Mouse (Mus musculus) frontal cortex, postnatal 25 days (tissue): Measurements from ENCODE around the gene Polr2g.
"Not testable (repeated sequence)": the region's sequence is repeated elsewhere in the genome, so short reads cannot be mapped to it uniquely, and the experiment has no call there.

Experiments
- DNase-seq, 2 experiments: peaks; one replicate each; pipeline ENCODE4 v3.0.0; 2022; ENCODE audit warnings: low spot score in 2 of 2

Polr2g gene

GRCm38 (mm10) chr19:8798264-8798946 is at the start of gene Polr2g:
Gene Polr2g, minus strand, starts transcription at chr19:8798577.
- peak; percentile 77 for DNase-seq

GRCm38 (mm10) chr19:8844371-8845129 is 46.2 kb upstream of the Polr2g start:
- peak; percentile 68 to 81 for DNase-seq

GRCm38 (mm10) chr19:8842961-8843360 is 44.6 kb upstream of the Polr2g start:
- DNase-seq, result no peak

- no peak for DNase-seq
Observed at GRCm38 (mm10) chr19:8841012-8841411, 42.6 kb upstream of the Polr2g start.

DNA sequence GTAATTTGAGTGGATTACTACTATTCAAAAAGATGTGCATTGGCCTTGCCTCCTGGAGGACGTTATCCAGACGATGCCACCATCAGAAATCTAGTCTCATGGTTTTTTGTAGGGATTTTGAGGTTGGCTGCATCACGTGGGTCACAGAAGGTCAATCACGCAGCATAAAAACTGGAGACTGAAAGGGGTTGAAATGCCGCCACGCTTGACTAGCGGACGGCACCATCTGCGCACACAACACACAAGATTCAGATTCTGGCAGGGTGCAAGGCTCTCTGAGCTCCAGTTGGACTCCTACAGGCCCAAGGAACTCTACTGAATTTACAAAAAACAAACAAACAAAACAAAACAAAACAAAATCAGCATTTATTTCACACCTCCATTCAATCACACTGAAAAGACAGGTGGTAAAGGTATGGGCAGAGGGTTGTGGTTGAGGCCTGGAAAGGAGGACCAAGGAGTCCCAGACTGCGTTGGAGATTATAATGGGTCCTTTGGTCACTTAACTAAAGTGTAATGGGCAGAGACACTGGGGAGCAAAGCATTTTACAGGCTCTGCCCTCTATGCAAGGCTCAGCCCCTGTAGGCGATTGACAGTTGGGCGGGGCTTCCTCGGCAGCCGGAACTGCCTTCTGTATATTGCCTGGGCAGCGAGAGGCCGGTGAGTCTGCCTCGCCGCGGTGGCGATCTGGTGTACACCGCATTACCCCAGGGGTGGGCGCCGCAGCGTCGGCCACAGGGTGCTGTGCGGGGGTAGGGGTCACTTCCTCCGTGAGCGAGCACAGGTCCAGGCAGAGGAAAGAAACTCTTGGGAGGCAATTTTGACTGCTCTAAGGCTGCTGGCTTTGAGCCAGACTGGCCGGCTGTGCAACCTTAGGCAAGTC is 41.8 kb upstream of the Polr2g start:
- DNase-seq, result no peak

GRCm38 (mm10) chr19:8839103-8839907 is 40.9 kb upstream of the Polr2g start, which contains the start of gene Gng3:
Gene Gng3, minus strand, starts transcription at chr19:8839194.
- DNase-seq, result peak; percentile 81 to 82

DNA sequence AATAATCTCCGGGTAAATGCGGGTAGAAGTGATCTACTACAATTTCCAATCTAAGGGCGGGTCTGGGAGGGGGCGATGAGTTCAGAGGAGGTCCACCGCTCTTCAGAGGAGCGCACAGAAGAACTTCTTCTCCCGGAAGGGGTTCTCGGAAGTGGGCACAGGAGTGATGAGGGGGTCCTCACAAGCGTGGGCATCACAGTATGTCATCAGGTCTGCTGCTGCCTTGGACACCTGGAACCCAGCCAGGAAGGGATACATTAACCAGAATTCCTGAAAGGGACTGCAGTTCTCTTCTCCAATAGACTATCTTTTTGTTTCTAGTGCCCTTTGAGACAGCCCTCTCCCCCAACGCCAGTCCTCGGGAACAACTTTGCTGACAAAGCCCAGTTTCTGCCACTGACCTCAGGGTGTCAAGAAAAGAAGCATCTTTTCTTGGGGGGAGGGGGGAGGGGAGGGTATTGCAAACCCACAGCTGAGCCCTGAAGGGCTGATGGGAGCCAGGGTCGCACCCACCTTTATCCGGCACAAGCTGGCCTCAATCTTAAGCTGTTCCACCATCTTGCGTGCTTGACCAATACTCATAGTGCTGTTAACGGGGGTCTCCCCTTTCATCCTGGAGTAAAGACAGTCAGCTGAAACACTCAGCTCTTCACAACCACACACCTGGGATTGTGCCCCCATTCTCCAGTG is 39.8 kb upstream of the Polr2g start:
- no peak for DNase-seq

- DNase-seq, result peak; percentile 82 to 84
Observed at GRCm38 (mm10) chr19:8837251-8837791, 38.9 kb upstream of the Polr2g start, which contains the start of gene Bscl2. Gene Bscl2, plus strand, starts transcription at chr19:8837467.

DNA sequence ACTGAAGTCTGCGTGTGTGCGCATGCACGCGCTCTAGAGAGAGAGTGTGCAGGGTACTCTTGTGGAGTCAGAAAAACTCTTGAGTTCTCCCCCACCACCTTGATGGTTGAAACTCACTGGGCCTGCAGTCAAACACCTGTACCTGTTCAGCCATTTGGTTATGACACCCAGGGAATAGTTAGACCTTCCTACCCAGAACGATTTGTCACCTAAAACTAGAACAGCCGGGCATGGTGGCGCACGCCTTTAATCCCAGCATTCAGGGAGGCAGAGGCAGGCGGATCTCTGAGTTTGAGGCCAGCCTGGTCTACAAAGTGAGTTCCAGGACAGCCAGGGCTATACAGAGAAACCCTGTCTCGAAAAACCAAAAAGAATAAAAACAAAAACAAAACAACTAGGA is 38.0 kb upstream of the Polr2g start:
- DNase-seq, result not testable (repeated sequence)

DNA sequence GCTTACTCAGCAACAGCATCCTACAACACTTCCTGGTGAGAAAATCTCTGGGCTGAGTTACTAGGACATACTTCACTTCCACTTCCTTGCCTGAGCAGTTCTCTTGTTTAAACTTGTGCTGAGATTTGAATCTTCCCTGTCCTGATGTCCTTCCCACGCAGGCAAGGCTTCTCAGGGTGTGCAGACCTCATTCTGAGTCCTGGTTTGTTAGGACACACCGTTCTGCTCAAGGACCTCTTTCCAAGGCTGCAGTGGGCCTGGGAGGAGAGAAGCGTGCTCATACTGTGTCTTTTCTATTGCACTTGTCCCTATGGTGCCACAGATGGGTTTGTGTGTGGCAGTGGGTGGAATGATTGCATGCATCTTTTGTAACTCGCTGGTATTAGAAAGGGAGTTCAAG is 34.6 kb upstream of the Polr2g start:
- no peak for DNase-seq

DNA sequence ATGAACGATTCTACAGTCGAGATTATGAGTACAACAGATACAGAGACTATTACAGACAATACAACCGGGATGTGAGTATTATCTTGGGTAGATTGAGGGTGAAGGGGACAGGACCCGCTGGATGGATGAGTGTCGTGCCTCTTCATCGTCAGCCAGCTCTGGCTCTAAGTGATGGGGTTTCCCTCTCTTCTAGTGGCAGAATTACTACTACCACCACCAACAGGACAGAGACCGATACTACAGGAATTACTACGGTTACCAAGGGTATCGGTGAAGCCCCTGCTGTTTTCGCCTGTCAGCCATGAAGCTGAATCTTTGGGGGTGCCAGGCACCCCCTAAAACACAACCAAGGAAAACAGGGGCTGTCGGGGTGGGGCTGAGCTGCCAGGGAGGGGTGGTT is 32.9 kb upstream of the Polr2g start:
- DNase-seq, result no peak

- DNase-seq, result no peak
Observed at GRCm38 (mm10) chr19:8830664-8831063, 32.3 kb upstream of the Polr2g start.

GRCm38 (mm10) chr19:8829660-8830059 is 31.3 kb upstream of the Polr2g start, which contains the start of gene AC129217.1:
Gene AC129217.1, plus strand, starts transcription at chr19:8829773.
- DNase-seq, result no peak

DNA sequence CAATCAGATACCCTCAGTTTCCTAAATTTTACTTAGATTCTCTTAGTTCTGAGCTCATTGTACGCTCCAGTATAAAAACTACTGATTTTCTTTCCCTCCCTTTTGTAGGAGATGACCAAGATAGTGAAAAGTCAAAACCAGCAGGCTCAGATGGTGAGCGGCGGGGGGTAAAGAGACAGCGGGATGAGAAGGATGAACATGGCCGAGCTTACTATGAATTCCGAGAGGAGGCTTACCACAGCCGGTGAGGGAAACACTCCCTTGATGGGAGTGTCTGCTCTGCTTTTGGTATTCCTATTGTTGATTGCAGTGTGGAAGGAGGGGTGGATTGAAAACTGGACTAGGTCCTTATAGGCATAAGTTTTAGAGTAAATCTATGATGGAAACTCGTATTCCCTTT is 24.3 kb upstream of the Polr2g start:
- no peak for DNase-seq

GRCm38 (mm10) chr19:8821146-8821545 is 22.8 kb upstream of the Polr2g start:
- no peak for DNase-seq

- DNase-seq, result no peak
Observed at GRCm38 (mm10) chr19:8820424-8820956, 22.1 kb upstream of the Polr2g start.

DNA sequence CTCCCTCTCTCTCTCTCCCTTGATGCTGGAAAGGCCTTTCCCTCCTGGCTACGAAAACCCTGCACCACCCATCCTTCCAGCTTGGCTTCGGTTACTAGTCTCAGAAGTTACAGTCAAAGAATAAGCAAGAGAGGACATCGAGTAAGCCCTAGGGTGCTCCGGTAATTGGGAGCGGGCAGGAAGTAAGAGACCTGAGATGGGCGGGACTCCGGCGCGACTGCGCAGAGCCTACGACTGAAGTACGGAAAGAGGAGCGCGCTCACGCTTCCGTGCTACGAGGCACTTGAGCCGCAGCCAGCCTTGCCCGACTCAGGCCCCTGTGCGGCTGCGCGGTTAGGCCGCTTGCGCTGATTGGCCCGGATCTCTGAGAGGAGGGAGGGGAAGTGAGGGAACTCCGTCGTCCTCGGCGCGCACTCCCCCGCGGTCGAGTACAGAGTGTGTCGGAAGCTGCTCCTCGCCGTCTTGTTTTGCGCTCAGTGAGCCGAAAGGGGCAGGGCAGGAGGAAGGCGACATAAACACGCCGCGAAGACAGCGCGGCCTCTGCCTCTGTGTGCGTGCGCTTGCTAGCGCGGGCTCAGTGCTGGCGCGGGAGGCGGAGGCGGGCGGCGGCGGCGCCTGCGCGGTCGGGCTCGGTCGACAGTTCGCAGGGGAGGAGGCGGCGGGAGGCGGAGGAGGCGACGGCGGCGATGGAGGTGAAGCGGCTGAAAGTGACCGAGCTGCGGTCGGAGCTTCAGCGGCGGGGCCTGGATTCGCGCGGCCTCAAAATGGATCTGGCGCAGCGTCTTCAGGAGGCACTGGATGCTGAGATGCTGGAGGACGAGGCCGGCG is 21.4 kb upstream of the Polr2g start, which contains the start of gene Hnrnpul2:
TSS of gene Hnrnpul2 (plus strand) at position 415 of the 828 bp plus-strand sequence.
- peak; percentile 96 for DNase-seq

DNA sequence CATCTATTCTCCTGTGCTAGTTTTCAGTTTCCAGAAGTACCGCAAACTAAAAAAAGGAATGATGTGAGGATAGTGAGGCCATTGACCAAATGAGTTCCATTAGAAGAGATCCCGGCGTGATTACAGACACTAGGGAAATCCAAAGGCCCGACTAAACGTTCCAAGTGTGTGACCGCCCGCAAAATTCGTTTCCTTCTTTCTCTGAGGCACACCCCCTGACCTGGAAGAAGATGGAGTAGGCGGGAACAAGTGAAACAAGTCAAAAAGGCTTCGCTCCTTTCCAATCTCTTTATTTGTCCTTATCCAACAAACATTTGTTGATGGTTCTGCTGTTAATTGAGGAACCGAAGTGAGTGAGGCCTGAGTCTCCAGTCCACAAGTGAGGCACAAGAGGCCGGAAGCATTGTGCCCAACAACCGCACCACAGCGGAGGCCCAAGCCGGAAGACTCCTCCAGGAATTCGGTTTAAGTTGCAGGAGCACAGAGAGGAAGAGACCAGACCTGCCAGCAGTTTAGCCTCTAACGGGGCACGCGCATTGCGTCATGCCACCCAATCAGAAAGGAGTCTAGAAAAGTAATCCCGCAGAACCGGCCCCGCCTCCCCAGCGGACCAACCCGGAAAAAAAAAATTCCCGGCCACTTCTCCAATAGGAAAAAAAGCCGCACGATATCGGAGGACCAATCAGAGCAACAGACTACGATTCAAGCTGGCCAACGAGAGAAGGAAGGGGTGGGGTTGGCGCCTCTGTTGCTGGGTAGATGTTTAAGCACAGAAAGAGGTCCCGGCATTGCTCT is 20.6 kb upstream of the Polr2g start, which contains the start of gene Ttc9c:
TSS of gene Ttc9c (minus strand) at position 533 of the 795 bp plus-strand sequence.
- peak; percentile 91 to 95 for DNase-seq
